Mouse (Mus musculus) liver (tissue): Measurements from ENCODE around the gene Cdkn2b.
A peak's percentile ranks its signal among the peaks of the same experiment; 100 is the strongest.

Experiments used
- DNase-seq: peaks from one replicate; pipeline ENCODE4 v3.0.0-alpha.2; 2020; ENCODE audit warnings: mixed read lengths

The Cdkn2b gene

GRCm38 (mm10) chr4:89289028-89289427 lies 21.8 kb downstream of the Cdkn2b start:
- no peak for DNase-seq

- DNase-seq, result no peak
Measured at GRCm38 (mm10) chr4:89286566-89286965, 24.3 kb downstream of the Cdkn2b start.

- no peak for DNase-seq
Measured at GRCm38 (mm10) chr4:89285688-89286087, 25.2 kb downstream of the Cdkn2b start.

GRCm38 (mm10) chr4:89282661-89283060 lies 28.2 kb downstream of the Cdkn2b start:
- no peak for DNase-seq

- DNase-seq, result peak; percentile 25
Measured at GRCm38 (mm10) chr4:89282036-89282566, 28.7 kb downstream of the Cdkn2b start.

GRCm38 (mm10) chr4:89281236-89281635 lies 29.6 kb downstream of the Cdkn2b start:
- DNase-seq, result no peak

GRCm38 (mm10) chr4:89279641-89280040 lies 31.2 kb downstream of the Cdkn2b start:
- no peak for DNase-seq

- no peak for DNase-seq
Measured at GRCm38 (mm10) chr4:89277381-89277940, 33.4 kb downstream of the Cdkn2b start.

GRCm38 (mm10) chr4:89276669-89277219 lies 34.1 kb downstream of the Cdkn2b start:
- DNase-seq, result no peak

GRCm38 (mm10) chr4:89275811-89276584 lies 34.8 kb downstream of the Cdkn2b start:
- DNase-seq, result no peak

- DNase-seq, result no peak
Measured at GRCm38 (mm10) chr4:89274829-89275548, 35.9 kb downstream of the Cdkn2b start.

GRCm38 (mm10) chr4:89274006-89274405 lies 36.8 kb downstream of the Cdkn2b start:
- DNase-seq, result no peak

- no peak for DNase-seq
Measured at GRCm38 (mm10) chr4:89273585-89273984, 37.3 kb downstream of the Cdkn2b start.

GRCm38 (mm10) chr4:89272961-89273540 lies 37.8 kb downstream of the Cdkn2b start:
- DNase-seq, result no peak

GRCm38 (mm10) chr4:89272101-89272718 lies 38.6 kb downstream of the Cdkn2b start:
- DNase-seq, result no peak

GRCm38 (mm10) chr4:89257768-89258167 lies 53.1 kb downstream of the Cdkn2b start:
- DNase-seq, result no peak
